Mouse (Mus musculus): ENCODE measurements around the gene Parp4. TPM values are rescaled to one million over a fixed set of nuclear protein-coding genes. Genes with fewer than 3 reads are reported as not detected.

Gene Parp4
- polyA plus RNA-seq, 2 experiments: 1.7 to 1.8 TPM

DNA sequence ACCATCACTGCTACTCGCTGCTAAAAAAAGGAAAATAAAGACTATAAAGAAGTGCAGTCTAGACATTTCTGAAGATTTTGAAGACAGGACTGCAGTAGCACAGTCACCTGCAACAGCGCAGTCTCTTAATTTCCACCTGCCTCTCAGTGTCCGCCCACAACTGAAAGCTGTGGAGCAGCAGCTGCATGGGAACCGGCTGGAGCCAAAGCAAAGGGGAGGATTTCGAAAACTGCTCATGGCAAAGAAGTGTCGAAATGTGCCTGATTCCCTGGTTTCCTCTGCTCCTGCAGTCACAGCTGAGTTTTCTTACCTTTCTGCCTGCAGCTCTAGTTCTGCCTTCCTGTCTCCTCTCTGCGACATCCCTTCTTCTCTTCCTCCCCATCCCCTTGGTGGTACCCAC lies 71.8 kb downstream of the Parp4 start:
- Histone ChIP-seq H3K36me3 (replicated peaks; ENCODE audit: control insufficient read depth, insufficient read depth, low read depth) (no peaks in the 10 kb centered on the region), H3K27me3 (ENCODE audit: control insufficient read depth, insufficient read depth, low read length) (no peaks in the 10 kb centered on the region), H3K4me2 (ENCODE audit: low read depth) (no peak overlapping the region), H3K4me1 (replicated peaks; ENCODE audit: control insufficient read depth in 2 of 2, insufficient read depth in 2 of 2, low read length in 1 of 2) (no peaks in the 10 kb centered on the region), H3K9me3 (ENCODE audit: control insufficient read depth, low read length) (no peaks in the 10 kb centered on the region), H3K9ac (replicated peaks) (no peak overlapping the region), H3K27ac (no peak overlapping the region), H3K4me3 (ENCODE audit: insufficient read depth in 1 of 2, low read depth in 2 of 2, low read length in 2 of 2) (no peak overlapping the region)
- ATAC-seq (ENCODE audit: insufficient read depth) (no peak), DNase-seq (ENCODE audit: low read depth in 3 of 3, low spot score in 3 of 3) (no peak)
- 71% methylated on average over 7 of the region's 7 CpGs for WGBS (ENCODE audit: insufficient replicate concordance)
- no peak for TF ChIP-seq EP300 (IDR thresholded peaks at IDR 0.05; ENCODE audit: low read depth)
- TF ChIP-seq CTCF (IDR thresholded peaks at IDR 0.05; ENCODE audit: low read depth): no peak

DNA sequence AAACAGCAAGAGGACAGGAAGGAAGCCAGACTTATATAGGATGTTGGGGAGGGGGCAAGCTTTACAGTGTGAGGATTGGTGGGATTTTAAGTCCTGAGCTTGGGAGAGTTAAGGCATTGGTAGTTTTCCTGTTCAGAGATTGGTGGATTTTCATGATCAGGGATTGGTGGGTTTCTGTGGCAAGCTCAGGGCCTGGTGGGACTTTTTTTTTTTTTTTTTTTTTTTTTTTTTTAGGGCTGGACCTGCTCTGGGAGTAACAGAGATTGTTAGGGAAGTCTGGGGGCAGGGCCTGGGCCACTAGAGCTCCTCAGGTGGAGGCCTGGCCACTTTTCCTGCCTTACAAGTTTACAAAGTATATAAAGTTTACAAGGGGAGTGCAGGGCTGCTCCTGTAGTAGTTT lies 74.0 kb downstream of the Parp4 start:
- Histone ChIP-seq H3K4me1 (replicated peaks; ENCODE audit: control insufficient read depth in 2 of 2, insufficient read depth in 2 of 2, low read length in 1 of 2) (no peaks in the 10 kb centered on the region), H3K4me2 (ENCODE audit: low read depth) (no peak overlapping the region), H3K27me3 (ENCODE audit: control insufficient read depth, insufficient read depth, low read length) (no peaks in the 10 kb centered on the region), H3K9ac (replicated peaks) (no peak overlapping the region), H3K27ac (no peak overlapping the region), H3K36me3 (replicated peaks; ENCODE audit: control insufficient read depth, insufficient read depth, low read depth) (no peaks in the 10 kb centered on the region), H3K9me3 (ENCODE audit: control insufficient read depth, low read length) (no peaks in the 10 kb centered on the region), H3K4me3 (ENCODE audit: insufficient read depth in 1 of 2, low read depth in 2 of 2, low read length in 2 of 2) (no peak overlapping the region)
- DNase-seq (ENCODE audit: low read depth in 3 of 3, low spot score in 3 of 3) (no peak), ATAC-seq (ENCODE audit: insufficient read depth) (no peak)
- TF ChIP-seq EP300 (IDR thresholded peaks at IDR 0.05; ENCODE audit: low read depth) (no peak), CTCF (IDR thresholded peaks at IDR 0.05; ENCODE audit: low read depth) (no peak)

- H3K27ac ChIP-seq: no peak overlapping the region
- H3K9ac ChIP-seq (replicated peaks): no peak overlapping the region
- H3K36me3 ChIP-seq (replicated peaks; ENCODE audit: control insufficient read depth, insufficient read depth, low read depth): no peaks in the 10 kb centered on the region
- H3K4me2 ChIP-seq (ENCODE audit: low read depth): no peak overlapping the region
- no peaks in the 10 kb centered on the region for H3K27me3 ChIP-seq (ENCODE audit: control insufficient read depth, insufficient read depth, low read length)
- 65% methylated on average over 5 of the region's 5 CpGs for WGBS (ENCODE audit: insufficient replicate concordance)
- peaks cover 10 to 13% of the 10 kb centered on the region in 2 experiments for H3K4me1 ChIP-seq (replicated peaks; ENCODE audit: control insufficient read depth in 2 of 2, insufficient read depth in 2 of 2, low read length in 1 of 2)
- ATAC-seq (ENCODE audit: insufficient read depth) (no peak), DNase-seq (ENCODE audit: low read depth in 3 of 3, low spot score in 3 of 3) (no peak)
- no peak overlapping the region for H3K4me3 ChIP-seq (ENCODE audit: insufficient read depth in 1 of 2, low read depth in 2 of 2, low read length in 2 of 2)
- TF ChIP-seq CTCF (IDR thresholded peaks at IDR 0.05; ENCODE audit: low read depth) (no peak), EP300 (IDR thresholded peaks at IDR 0.05; ENCODE audit: low read depth) (no peak)
- no peaks in the 10 kb centered on the region for H3K9me3 ChIP-seq (ENCODE audit: control insufficient read depth, low read length)
These were observed 90.2 kb downstream of the Parp4 start for GRCm38 (mm10) chr14:56665651-56666050.

DNA sequence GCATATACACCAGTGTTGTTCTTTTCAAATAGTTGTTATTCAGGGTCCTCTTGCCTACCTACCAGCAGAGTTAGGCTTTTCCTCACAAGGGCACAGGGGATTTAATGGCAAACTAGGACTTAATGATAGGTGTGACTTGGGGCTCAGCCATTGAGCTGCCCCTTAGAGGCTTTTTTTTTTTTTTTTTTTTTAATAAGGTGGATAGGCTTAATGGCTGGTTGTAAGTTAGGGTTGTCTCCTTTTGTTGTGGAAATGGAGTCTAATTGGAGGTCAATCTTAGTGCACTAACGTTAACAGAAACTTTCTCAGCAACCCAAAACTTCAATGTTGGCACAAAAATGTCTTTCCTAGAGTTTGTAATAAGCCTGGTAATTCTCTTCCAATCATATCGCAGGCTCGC lies 91.5 kb downstream of the Parp4 start:
- peak overlapping the region; percentile 89 for H3K4me2 ChIP-seq (ENCODE audit: low read depth)
- H3K4me1 ChIP-seq (replicated peaks; ENCODE audit: control insufficient read depth in 2 of 2, insufficient read depth in 2 of 2, low read length in 1 of 2): peaks cover 10 to 13% of the 10 kb centered on the region in 2 experiments
- no peak overlapping the region for H3K9ac ChIP-seq (replicated peaks)
- TF ChIP-seq EP300 (IDR thresholded peaks at IDR 0.05; ENCODE audit: low read depth): no peak
- TF ChIP-seq CTCF (IDR thresholded peaks at IDR 0.05; ENCODE audit: low read depth): no peak
- no peak for ATAC-seq (ENCODE audit: insufficient read depth)
- H3K36me3 ChIP-seq (replicated peaks; ENCODE audit: control insufficient read depth, insufficient read depth, low read depth): no peaks in the 10 kb centered on the region
- H3K27ac ChIP-seq: no peak overlapping the region
- no peaks in the 10 kb centered on the region for H3K27me3 ChIP-seq (ENCODE audit: control insufficient read depth, insufficient read depth, low read length)
- H3K4me3 ChIP-seq (ENCODE audit: insufficient read depth in 1 of 2, low read depth in 2 of 2, low read length in 2 of 2): peak overlapping the region in 1 of 2 experiments; percentile 91; a peak in 2 of 4 replicates
- DNase-seq (ENCODE audit: low read depth in 3 of 3, low spot score in 3 of 3): no peak
- 73% methylated on average over 3 of the region's 3 CpGs for WGBS (ENCODE audit: insufficient replicate concordance)
- no peaks in the 10 kb centered on the region for H3K9me3 ChIP-seq (ENCODE audit: control insufficient read depth, low read length)

DNA sequence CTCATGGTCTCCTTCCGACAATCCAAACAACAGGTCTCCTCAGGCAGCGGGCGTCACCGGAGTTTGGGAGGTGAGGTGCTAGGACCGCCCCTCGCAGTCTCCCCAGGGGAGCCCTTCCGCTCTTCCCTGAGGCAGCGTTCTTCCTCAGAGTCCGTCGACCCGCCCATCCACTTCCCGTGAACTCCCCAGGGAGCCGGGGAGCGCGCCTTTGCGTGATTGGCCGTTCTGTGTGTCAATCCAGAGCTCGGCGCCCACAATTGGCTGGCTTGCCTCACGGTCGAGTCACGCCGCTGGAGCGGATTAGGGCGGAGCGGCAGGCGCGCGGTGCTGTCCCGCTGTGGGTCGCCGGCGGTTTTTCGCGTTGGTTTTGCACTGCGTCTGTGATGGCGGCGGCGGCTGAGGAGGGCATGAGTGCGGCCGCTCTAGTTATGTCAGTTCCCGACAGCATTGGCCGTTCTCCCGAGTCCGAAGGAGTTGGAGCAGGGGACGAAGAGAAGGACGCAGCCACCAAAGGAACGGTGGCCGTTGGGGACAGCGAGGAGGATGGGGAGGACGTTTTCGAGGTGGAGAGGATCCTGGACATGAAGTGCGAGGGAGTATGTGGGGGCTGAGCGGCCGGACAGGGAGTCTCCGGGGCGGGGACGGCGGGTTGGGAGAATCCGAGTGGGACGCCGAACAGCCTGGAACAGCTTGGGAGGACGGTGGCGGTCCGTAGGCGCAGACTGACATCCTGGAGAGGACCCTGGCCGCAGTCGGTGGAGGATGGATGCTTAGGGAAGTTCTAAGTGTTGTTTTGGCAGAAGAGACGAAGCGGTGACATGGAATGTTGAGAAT lies 92.8 kb downstream of the Parp4 start, which contains the start of gene Mphosph8:
Gene Mphosph8 (plus strand): TSS at position 280 of the 834 bp plus-strand sequence.
- TF ChIP-seq EP300 (IDR thresholded peaks at IDR 0.05; ENCODE audit: low read depth) (no peak), CTCF (IDR thresholded peaks at IDR 0.05; ENCODE audit: low read depth) (no peak)
- DNase-seq (ENCODE audit: low read depth in 3 of 3, low spot score in 3 of 3) (peak; percentile 99 to 100 (median 99)), ATAC-seq (ENCODE audit: insufficient read depth) (peak; percentile 100)
- Histone ChIP-seq H3K4me2 (ENCODE audit: low read depth) (peak within 1 kb of the TSS; percentile 96), H3K4me1 (replicated peaks; ENCODE audit: control insufficient read depth in 2 of 2, insufficient read depth in 2 of 2, low read length in 1 of 2) (peaks cover 10 to 13% of the 10 kb centered on the region in 2 experiments), H3K27ac (peak within 1 kb of the TSS; percentile 82), H3K36me3 (replicated peaks; ENCODE audit: control insufficient read depth, insufficient read depth, low read depth) (peaks cover 5% of the 10 kb centered on the region), H3K9ac (replicated peaks) (peak within 1 kb of the TSS; percentile 96), H3K9me3 (ENCODE audit: control insufficient read depth, low read length) (no peaks in the 10 kb centered on the region), H3K27me3 (ENCODE audit: control insufficient read depth, insufficient read depth, low read length) (no peaks in the 10 kb centered on the region), H3K4me3 (ENCODE audit: insufficient read depth in 1 of 2, low read depth in 2 of 2, low read length in 2 of 2) (peak within 1 kb of the TSS; percentile 91 to 92)
- WGBS (ENCODE audit: insufficient replicate concordance): under 1% methylated on average over 70 of the region's 70 CpGs
